Mouse (Mus musculus) cortical plate, adult 2 months (tissue): ENCODE measurements around the gene Ttc28. TPM values are rescaled to one million over a fixed set of nuclear protein-coding genes. Genes with fewer than 3 reads are reported as not detected.

Experiments used
- H3K27ac ChIP-seq: fragments of 200-500 bp; 2 replicates; pipeline ENCODE4 v1.5.1; 2012; ENCODE audit warnings: low read length, control low read depth, inconsistent platforms; ENCODE audit not compliant: insufficient read depth
- H3K4me1 ChIP-seq: fragments of 200-500 bp; 2 replicates; pipeline ENCODE4 v1.6.1; 2011; ENCODE audit warnings: low read length; ENCODE audit not compliant: control insufficient read depth, insufficient read depth
- H3K4me3 ChIP-seq: fragments of 200-500 bp; 2 replicates; pipeline ENCODE4 v1.5.1; 2011; ENCODE audit warnings: mild to moderate bottlenecking, low read length, control low read depth; ENCODE audit not compliant: insufficient read depth
- CTCF ChIP-seq: fragments of 200-500 bp; IDR thresholded peaks from 2 replicates; pipeline ENCODE4 v1.5.1; 2011; ENCODE audit warnings: mild to moderate bottlenecking, control low read depth, low read length; ENCODE audit not compliant: insufficient read depth; ENCODE audit errors: extremely low read depth
- POLR2A ChIP-seq: fragments of 200-500 bp; IDR thresholded peaks from 2 replicates; pipeline ENCODE4 v1.6.1; 2011; ENCODE audit warnings: mild to moderate bottlenecking, low read length, control low read depth; ENCODE audit not compliant: insufficient read depth; ENCODE audit errors: extremely low read depth
- polyA plus RNA-seq: library from polyadenylated mRNA; depleted of rRNA; stranded (reverse); fragments of >200 nt; gene quantifications from 2 replicates; pipeline ENCODE4 v1.2.3, GENCODE M21; 2012

Ttc28 gene
- polyA plus RNA-seq, 1 experiment, result 3.7 TPM

DNA sequence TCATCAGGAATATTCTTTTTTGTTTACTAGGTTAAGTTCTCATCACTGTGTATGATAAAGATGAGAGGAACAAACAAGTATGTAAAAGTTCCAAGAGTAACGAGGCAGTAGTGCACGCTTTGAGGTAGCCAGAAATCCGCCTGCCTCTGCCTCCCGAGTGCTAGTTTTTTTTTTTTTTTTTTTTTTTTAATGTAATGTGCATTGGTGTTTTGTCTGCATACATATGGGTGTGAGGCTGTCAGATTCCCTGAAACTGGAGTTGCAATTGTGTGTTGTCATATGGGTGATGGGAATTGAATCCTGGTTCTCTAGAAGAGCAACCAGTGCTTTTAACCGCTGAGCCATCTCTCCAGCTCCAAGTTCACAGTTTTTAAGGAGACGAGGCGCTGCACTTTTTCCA, 561 bp upstream of the Ttc28 start:
- TF ChIP-seq CTCF (no peak), POLR2A (no peak)
- Histone ChIP-seq H3K4me3 (peak overlapping the region; percentile 43), H3K27ac (no peak overlapping the region), H3K4me1 (no peaks in the 10 kb centered on the region; the same call in 1 of the 2 replicates)

DNA sequence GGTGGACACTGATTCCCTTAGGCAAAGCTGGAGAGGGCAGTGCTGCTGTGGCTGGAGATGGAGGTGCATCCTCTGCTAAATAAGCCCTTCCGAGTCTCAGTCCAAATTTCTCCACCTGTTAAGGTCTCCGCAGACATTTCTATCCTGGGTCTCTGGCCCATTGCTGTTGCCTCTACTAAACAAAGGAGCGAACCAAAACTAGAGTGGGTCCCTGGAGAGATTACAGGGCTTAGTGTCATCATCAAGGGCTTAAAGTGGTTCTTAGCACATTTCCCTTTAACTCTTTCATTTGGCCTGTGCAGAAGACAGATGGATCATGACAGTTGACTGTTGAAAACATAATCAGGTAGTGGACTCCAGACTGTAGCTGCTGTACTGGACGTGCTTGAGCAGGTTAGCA, 9.0 kb downstream of the Ttc28 start:
- Histone ChIP-seq H3K4me1 (no peaks in the 10 kb centered on the region), H3K4me3 (no peak overlapping the region), H3K27ac (no peak overlapping the region)
- TF ChIP-seq POLR2A, result no peak
- no peak for TF ChIP-seq CTCF

DNA sequence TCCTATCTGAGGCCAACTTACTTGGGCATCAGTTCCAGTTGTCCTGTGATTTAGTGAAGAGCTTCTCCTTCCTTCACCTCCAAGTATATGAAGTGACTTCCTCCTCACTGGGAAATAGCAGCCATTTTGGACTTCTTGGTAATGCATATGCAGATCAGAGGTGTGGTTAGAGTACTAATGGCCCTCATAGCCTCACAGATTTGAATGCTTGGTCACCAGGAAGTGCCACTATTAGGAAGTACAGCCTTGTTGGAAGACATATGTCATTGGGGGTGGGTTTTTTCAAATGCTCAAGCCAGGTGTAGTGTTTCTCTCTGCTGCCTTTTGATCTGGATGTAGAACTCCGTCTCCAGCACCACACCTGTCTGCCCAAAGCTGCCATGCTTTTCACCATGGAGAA, 10.3 kb downstream of the Ttc28 start:
- TF ChIP-seq CTCF (no peak), POLR2A (no peak)
- Histone ChIP-seq H3K4me3 (no peak overlapping the region), H3K4me1 (no peaks in the 10 kb centered on the region), H3K27ac (no peak overlapping the region)

DNA sequence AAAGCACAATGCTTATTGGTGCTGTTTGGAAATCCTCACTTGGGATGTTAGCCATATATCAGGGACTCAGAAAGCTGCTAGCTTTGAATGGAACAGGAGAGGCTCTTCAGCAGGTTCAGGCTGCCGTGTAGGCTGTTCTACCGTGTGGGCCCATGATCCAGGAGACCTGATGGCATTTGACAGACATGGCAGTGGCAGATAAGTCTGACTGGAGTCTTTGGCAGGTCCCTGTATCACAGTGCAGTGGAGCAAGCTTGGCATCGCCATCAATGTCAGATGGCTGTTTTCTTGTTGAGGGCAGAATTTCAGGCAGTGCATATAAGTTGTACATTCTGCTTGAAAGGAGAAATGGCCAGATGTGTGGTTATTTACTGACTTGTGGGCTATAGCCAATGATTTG, 11.0 kb downstream of the Ttc28 start:
- H3K27ac ChIP-seq, result no peak overlapping the region
- no peak overlapping the region for H3K4me3 ChIP-seq
- H3K4me1 ChIP-seq, result no peaks in the 10 kb centered on the region
- no peak for TF ChIP-seq POLR2A
- no peak for TF ChIP-seq CTCF

DNA sequence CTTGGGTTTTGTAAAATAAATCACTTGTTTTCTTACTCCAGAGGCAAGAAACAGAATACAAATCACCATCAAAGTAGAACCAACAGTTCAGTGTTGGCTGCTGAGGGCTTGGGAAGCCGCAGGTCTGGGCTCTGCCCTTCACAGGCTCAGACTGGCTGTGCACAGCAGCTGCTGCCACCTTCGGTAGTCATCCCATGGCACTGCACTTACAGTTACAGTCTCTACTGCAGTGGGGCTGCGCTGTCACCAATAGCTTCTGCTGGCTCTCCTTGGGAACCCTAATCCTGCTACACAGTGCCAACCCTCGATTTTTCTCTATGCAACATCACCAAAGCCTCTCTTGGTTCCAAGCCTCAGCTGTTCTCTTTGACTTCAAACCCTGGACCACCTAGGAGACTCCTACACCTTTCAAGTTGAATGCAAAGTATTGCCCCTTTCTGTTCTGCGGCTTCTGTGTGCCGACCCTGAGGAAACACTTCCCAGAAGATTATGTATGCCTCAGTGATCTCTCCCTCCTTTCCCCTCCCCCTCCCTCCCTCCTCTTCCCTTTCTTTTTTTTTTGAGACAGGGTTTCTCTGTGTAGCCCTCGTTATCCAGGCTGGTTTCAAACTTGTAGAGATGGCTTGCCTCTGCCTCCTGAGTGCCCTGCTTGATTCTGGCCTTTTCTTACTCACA, 17.6 kb downstream of the Ttc28 start:
- TF ChIP-seq POLR2A (no peak), CTCF (no peak)
- H3K27ac ChIP-seq, result no peak overlapping the region
- no peak overlapping the region for H3K4me3 ChIP-seq
- H3K4me1 ChIP-seq, result no peaks in the 10 kb centered on the region

DNA sequence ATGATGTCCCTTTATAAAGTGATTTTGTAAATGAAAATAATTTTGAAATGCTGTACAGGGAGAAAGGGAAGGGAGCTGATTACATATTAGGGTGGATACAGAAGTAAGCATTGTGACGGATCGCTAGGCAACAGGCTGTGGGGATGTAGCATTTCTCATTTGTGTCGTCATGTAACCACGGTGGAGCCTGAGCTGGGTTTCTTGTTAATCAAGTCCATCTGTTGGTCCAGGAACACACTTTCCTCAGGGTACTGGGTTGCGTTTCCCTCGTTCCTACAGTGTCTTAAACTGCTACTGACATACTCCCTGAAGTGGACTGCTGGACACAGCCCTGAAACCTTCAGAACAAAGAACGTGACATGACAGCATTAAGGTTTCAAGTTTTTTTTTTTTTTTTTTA, 18.6 kb downstream of the Ttc28 start:
- Histone ChIP-seq H3K27ac (no peak overlapping the region), H3K4me1 (no peaks in the 10 kb centered on the region), H3K4me3 (no peak overlapping the region)
- TF ChIP-seq POLR2A, result no peak

DNA sequence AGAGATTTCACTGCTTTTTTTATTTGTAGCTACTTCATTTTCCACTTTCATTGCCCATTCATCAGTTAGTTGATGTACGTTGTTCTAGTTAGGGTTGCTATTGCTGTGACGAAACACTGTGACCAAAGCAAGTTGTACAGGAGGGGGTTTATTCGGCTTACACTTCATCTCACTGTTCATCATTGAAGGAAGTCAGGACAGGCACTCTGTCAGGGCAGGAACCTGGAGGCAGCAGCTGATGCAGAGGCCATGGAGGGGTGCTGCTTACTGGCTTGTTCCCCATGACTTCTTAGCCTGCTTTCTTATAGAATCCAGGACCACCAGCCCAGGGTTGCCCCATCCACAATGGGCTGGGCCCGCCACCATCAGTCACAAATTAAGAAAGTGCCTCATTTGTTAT, 19.2 kb downstream of the Ttc28 start:
- Histone ChIP-seq H3K4me3 (no peak overlapping the region), H3K4me1 (no peaks in the 10 kb centered on the region), H3K27ac (no peak overlapping the region)
- TF ChIP-seq CTCF (no peak), POLR2A (no peak)

DNA sequence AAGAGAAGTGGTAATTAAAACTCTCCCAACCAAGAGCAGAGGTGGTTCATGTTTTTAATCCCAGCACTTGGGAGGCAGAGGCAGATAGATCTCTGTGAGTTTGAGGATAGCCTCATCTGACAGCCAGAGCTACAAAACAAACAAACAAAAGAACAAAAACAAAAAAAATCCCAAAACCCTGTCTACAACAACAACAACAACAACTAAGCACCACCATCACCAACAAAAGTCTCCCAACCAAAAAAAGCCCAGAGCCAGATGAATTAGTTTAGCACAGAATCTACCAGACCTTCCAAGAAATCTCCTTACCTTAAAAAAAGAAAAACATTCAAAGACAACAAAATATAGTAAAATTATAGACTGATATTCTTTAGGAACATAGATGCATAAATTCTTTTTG, 20.7 kb downstream of the Ttc28 start:
- TF ChIP-seq CTCF (no peak), POLR2A (no peak)
- H3K4me3 ChIP-seq, result no peak overlapping the region
- no peaks in the 10 kb centered on the region for H3K4me1 ChIP-seq
- H3K27ac ChIP-seq, result no peak overlapping the region

DNA sequence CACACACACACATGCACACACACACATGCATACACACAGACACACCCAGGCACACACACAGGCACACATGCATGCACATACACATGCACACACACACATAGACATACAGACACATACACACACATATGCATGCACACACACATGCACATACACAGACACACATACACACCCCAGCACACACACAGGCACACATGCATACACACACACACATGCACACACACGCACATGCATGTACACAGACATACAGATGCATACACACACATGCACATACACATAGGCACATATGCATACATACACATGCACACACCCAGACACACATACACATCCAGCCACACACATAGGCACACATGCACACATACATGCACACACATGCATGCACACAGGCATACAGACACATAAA, 27.1 kb downstream of the Ttc28 start:
- no peaks in the 10 kb centered on the region for H3K4me1 ChIP-seq
- TF ChIP-seq CTCF (no peak), POLR2A (no peak)
- H3K27ac ChIP-seq, result no peak overlapping the region
- H3K4me3 ChIP-seq, result no peak overlapping the region

DNA sequence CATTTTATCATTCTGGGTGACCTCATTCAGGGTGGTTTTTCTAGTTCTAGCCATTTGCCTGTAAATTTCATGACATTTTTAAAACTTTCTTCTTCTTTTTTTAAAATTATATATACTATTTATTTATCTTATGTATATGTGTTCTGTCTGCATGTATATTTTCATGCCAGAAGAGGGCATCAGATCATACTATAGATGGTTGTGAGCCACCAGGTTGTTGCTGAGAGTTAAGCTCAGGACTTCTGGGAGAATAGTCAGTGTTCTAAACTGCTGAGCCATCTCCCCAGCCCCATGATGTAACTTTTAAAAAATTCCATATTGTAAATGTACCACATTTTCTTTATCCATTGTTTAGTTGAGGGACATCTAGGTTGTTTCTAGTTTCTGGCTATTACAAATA, 29.3 kb downstream of the Ttc28 start:
- TF ChIP-seq POLR2A (no peak), CTCF (no peak)
- no peak overlapping the region for H3K4me3 ChIP-seq
- no peak overlapping the region for H3K27ac ChIP-seq
- H3K4me1 ChIP-seq, result no peaks in the 10 kb centered on the region
